Mouse (Mus musculus) G1E (cell line): ENCODE measurements around the gene Opa1. TPM values are rescaled to one million over a fixed set of nuclear protein-coding genes. Genes with fewer than 3 reads are reported as not detected.

ENCODE experiments used
- ATAC-seq: 2 replicates; pipeline ENCODE4 v1.8.0; 2016; ENCODE audit warnings: mild to moderate bottlenecking; ENCODE audit not compliant: insufficient number of reproducible peaks, poor library complexity, low FRiP score, severe bottlenecking; ENCODE audit errors: extremely low read depth
- DNase-seq: peaks from one replicate; pipeline ENCODE4 v3.0.0; 2012; ENCODE audit warnings: low spot score
- H3K27me3 ChIP-seq: 2 replicates; pipeline ENCODE4 v1.6.1; 2012; ENCODE audit warnings: mild to moderate bottlenecking, low read length, inconsistent platforms; ENCODE audit not compliant: insufficient read depth
- H3K36me3 ChIP-seq: replicated peaks from 2 replicates; pipeline ENCODE3; 2012; ENCODE audit warnings: mild to moderate bottlenecking, inconsistent platforms
- H3K4me1 ChIP-seq: 2 replicates; pipeline ENCODE4 v1.6.1; 2012; ENCODE audit warnings: low read depth, low read length, inconsistent platforms, mixed read lengths; ENCODE audit not compliant: insufficient read depth
- H3K4me3 ChIP-seq: 2 replicates; pipeline ENCODE4 v1.5.1; 2012; ENCODE audit warnings: low read depth, mild to moderate bottlenecking, inconsistent platforms, low read length, moderate library complexity, mixed read lengths
- H3K9me3 ChIP-seq: replicated peaks from 2 replicates; pipeline ENCODE4 v1.6.1; 2012; ENCODE audit warnings: inconsistent platforms
- CTCF ChIP-seq: IDR thresholded peaks from 2 replicates; pipeline ENCODE4 v1.5.1; 2012; ENCODE audit warnings: low read depth, low read length, inconsistent platforms, mixed read lengths
- GATA1 ChIP-seq: IDR thresholded peaks from 2 replicates; pipeline ENCODE4 v1.6.1; 2012; ENCODE audit warnings: borderline replicate concordance, low read length, inconsistent platforms, mixed read lengths
- GATA2 ChIP-seq: IDR thresholded peaks from 2 replicates; pipeline ENCODE4 v1.6.1; 2012; ENCODE audit warnings: low read depth, low read length, inconsistent platforms, borderline replicate concordance
- POLR2AphosphoS5 ChIP-seq: IDR thresholded peaks from 2 replicates; pipeline ENCODE4 v1.6.1; 2012; ENCODE audit warnings: low read depth, low read length, inconsistent platforms; ENCODE audit not compliant: insufficient replicate concordance
- TAL1 ChIP-seq: conservative IDR thresholded peaks from 2 replicates; pipeline ENCODE4 v1.6.1; 2012; ENCODE audit warnings: low read depth, low read length, inconsistent platforms, mixed read lengths
- polyA plus RNA-seq: library from polyadenylated mRNA; stranded (reverse); fragments of >175 nt; gene quantifications from 2 replicates; pipeline ENCODE4 v1.2.3, GENCODE M21; 2012
- total RNA-seq, 2 experiments: library from RNA; stranded (forward) in 1 of 2; stranded (reverse) in 1 of 2; fragments of 200-1000 nt in 1 of 2; fragments of >200 nt in 1 of 2; fragmentation: Nextera tagmentation in 1 of 2; gene quantifications; 2 replicates each; pipeline ENCODE4 v1.2.3; 2014 to 2017

The Opa1 gene
- total and polyA plus RNA-seq, 3 experiments, result 27.0 to 108 (median 92.2) TPM

DNA sequence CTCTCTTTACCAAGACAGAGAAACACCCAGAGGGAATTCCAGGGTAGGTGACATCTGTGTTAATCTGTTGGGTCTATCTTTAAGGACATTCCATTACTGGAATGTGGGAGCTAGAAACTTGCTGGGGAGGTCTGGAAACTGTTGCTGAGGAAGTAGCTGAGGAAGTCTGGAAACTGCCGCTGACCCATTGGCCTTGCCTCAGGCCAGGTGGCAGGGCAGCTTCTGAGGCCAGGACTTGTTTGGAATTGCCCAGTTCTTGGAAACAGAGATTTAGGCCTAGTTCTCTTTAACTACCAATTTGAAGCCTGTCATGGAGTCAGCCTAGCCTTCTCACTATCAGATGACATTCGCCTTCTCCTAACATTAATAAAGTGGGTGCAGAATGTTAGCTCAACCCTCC is 105.5 kb downstream of the Opa1 start:
- Histone ChIP-seq H3K27me3 (peaks cover 51% of the 10 kb centered on the region), H3K4me3 (no peak overlapping the region), H3K9me3 (no peaks in the 10 kb centered on the region), H3K4me1 (no peaks in the 10 kb centered on the region; the same call in 1 of the 2 replicates), H3K36me3 (no peaks in the 10 kb centered on the region)
- no peak for ATAC-seq
- TF ChIP-seq CTCF (no peak), TAL1 (no peak), GATA2 (no peak), GATA1 (no peak), POLR2AphosphoS5 (no peak)
- no peak for DNase-seq

DNA sequence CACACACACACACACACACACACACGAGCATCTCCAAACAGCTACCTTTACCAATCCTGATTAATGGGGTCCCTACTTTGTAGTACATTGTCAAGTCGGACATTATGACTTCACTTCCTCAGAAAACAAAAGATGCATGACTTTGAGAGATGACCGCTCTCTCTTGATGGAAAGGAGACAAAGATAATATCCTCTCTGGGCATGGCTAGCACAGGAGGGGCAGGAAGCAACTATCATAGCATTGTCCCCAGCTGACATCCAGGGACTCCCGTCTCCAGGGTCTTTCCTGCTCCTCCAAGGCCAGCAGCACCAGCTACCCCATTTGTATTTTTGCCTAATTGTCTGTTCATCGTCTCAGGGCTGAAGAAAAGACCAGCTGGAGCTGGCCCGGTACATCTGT is 107.0 kb downstream of the Opa1 start:
- TF ChIP-seq GATA1 (no peak), TAL1 (no peak), GATA2 (no peak), POLR2AphosphoS5 (no peak)
- Histone ChIP-seq H3K9me3 (no peaks in the 10 kb centered on the region), H3K4me1 (no peaks in the 10 kb centered on the region; the same call in 1 of the 2 replicates), H3K27me3 (peaks cover 43% of the 10 kb centered on the region), H3K4me3 (no peak overlapping the region), H3K36me3 (no peaks in the 10 kb centered on the region)
- no peak for ATAC-seq
- DNase-seq, result no peak

DNA sequence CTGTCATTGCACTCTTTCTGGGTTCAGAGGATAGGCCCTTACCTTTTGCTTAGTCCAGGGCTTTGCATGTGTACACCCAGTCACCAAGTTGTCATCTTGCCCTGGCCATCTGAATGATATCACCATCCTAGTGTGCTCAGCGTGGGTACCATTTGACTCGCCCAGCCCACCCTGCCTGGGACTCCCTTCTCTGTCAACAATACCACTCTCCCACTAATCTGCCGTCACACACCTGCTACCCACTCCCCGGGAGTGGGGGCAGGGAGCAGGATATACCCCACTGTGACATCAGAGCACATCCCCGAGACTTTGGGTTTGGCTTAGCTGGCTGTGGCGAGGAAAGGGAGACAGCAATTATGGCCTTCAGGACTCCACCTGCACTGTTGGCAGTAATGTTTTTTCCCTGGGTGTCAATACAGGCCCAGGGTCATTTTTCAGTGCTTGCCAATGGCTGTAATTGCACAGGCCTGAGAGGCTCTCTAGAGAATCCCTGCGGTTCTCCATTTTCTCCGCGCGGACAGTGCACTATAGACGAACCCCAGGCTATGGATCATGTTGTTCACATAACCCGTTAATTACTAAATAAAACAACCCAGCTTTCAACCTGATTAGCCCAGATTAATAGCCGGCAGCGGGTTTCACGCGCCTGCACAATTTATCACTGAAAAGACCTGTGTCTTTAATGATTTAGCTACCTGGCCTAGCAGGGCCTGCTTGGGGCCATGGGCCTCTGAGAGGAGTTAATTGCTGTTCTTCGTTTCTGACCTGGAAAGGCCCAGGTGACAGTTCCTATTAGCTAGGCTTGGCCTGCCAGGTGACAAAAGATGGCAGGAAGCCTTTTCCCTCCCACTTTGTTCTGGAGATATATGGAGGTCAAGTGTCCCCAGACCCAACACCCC is 109.1 kb downstream of the Opa1 start:
- no peak for DNase-seq
- no peak overlapping the region for H3K4me3 ChIP-seq
- H3K36me3 ChIP-seq, result no peaks in the 10 kb centered on the region
- H3K4me1 ChIP-seq, result no peaks in the 10 kb centered on the region; the same call in 1 of the 2 replicates
- no peaks in the 10 kb centered on the region for H3K9me3 ChIP-seq
- H3K27me3 ChIP-seq, result peaks cover 41% of the 10 kb centered on the region
- no peak for ATAC-seq
- TF ChIP-seq TAL1, result no peak
- TF ChIP-seq GATA1, result no peak
- TF ChIP-seq CTCF, result no peak
- no peak for TF ChIP-seq GATA2

DNA sequence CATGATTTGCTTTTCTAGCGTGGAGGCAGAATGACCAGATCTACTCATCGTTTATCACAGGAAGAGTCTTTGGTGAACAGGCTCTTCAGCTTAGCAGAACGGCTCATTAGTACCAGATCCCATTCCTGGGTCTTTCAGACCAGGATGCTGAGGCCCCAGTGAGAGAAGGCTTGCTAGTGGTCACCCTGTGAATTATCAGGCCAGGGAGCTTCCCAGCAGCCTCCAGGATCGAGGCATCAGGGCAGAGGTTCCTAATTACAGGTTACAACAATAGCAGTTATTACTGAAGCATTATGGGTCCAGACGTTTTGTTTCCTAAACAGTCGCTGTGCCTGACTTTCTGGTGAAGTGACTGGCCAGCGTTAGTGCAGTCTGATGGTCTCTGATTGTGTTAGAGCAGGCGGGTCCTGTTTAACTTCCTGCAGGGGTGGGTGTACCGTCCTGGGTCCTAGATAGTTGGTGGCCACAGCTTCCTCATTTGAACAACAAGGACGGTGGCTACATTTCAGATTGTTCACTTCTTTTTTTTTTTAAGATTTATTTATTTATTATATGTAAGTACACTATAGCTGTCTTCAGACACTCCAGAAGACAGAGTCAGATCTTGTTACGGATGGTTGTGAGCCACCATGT is 110.2 kb downstream of the Opa1 start:
- no peaks in the 10 kb centered on the region; the same call in 1 of the 2 replicates for H3K4me1 ChIP-seq
- H3K9me3 ChIP-seq, result no peaks in the 10 kb centered on the region
- H3K36me3 ChIP-seq, result no peaks in the 10 kb centered on the region
- H3K27me3 ChIP-seq, result peaks cover 38% of the 10 kb centered on the region
- DNase-seq, result no peak
- H3K4me3 ChIP-seq, result no peak overlapping the region
- no peak for ATAC-seq
- TF ChIP-seq GATA2 (no peak), GATA1 (no peak), TAL1 (no peak), POLR2AphosphoS5 (no peak), CTCF (no peak)

DNA sequence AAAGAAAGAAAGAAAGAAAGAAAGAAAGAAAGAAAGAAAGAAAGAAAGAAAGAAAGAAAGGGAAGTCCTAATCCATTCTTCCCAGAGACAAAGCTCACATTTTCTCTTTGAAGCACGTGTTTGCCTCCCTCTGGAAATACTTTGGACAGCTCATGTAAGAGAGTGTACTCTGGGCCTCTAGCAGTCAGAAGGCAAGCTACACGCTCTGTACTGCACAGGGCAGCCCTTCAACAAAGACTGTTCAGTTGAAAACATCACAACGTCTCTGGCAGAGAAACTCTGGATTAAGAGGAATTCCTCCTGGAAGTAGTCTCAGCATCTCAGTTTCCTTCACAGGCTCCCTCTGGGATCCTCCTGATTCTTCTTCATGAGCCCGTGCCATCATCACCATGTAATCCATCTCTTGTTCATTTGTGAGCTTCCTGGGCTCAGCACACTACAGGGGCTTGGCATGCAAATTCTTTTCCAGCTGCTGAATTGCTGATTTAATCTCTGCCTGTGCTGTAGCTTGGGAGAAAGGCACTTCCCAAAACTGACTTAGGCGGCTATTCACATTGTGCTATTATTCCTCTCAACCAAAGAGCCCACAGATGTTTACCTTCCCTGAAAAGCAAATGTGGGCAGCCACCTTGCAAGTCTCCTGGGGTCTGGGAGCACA is 114.0 kb downstream of the Opa1 start:
- peaks cover 14% of the 10 kb centered on the region for H3K27me3 ChIP-seq
- H3K4me1 ChIP-seq, result no peaks in the 10 kb centered on the region; the same call in 1 of the 2 replicates
- ATAC-seq, result no peak
- H3K9me3 ChIP-seq, result no peaks in the 10 kb centered on the region
- no peak for TF ChIP-seq POLR2AphosphoS5
- H3K4me3 ChIP-seq, result no peak overlapping the region
- no peaks in the 10 kb centered on the region for H3K36me3 ChIP-seq
- DNase-seq, result no peak

DNA sequence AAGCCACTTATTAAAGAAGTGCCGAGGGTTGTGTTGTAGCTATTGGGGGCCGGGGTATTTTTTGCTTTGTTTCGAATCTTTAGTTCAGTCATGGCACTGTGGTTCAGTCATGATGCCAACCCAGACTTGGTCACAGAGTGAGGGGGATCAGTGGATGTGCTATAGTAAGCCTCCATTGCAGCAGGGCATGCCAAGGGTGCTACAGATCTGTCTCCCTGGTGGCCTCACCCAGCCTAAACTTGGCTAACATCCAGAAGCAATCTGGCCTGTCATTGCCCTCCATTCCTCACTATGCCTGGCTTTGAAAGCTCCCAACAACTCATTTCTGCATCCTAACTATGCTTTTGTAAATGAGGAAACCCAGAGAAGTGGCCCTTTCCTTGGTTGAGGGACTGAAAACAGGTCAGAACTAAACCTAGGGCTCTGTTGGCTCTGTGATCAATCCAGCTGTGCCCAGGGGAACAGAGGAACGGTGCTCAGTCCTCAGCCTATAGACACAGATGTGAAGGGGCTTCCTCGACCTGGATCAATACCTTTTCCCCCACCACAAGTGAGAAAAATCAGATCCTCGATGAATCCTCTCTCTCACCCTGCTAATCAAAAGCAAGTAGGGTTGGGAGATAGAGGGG is 114.8 kb downstream of the Opa1 start:
- H3K27me3 ChIP-seq, result peaks cover 12% of the 10 kb centered on the region
- no peak overlapping the region for H3K4me3 ChIP-seq
- H3K9me3 ChIP-seq, result peaks cover 5% of the 10 kb centered on the region
- no peak for ATAC-seq
- no peaks in the 10 kb centered on the region for H3K36me3 ChIP-seq
- DNase-seq, result no peak
- H3K4me1 ChIP-seq, result no peaks in the 10 kb centered on the region; the same call in 1 of the 2 replicates
- TF ChIP-seq POLR2AphosphoS5 (no peak), GATA2 (no peak), CTCF (no peak), TAL1 (no peak), GATA1 (no peak)
